Mouse (Mus musculus) myocyte (in vitro differentiated cells): ENCODE measurements around the gene Rars.

ENCODE experiments used
- E2F4 ChIP-seq: IDR thresholded peaks from one replicate; pipeline ENCODE4 v1.6.1; 2011; ENCODE audit warnings: mild to moderate bottlenecking, control low read depth, moderate library complexity; ENCODE audit not compliant: insufficient read depth
- MAX ChIP-seq: IDR thresholded peaks from one replicate; pipeline ENCODE4 v1.6.1; 2011; ENCODE audit warnings: low read depth, mild to moderate bottlenecking, control low read depth
- MYOD1 ChIP-seq, 3 experiments: IDR thresholded peaks; one replicate each; pipeline ENCODE4 v1.6.1; 2011; ENCODE audit warnings: control low read depth in 2 of 3, low read depth in 2 of 3, mild to moderate bottlenecking in 2 of 3, moderate library complexity in 1 of 3; ENCODE audit not compliant: insufficient read length in 2 of 3, control insufficient read depth in 1 of 3
- MYOG ChIP-seq, 3 experiments: IDR thresholded peaks; one replicate each; pipeline ENCODE4 v1.6.1; 2011; ENCODE audit warnings: control low read depth in 2 of 3, low read depth in 2 of 3, mild to moderate bottlenecking in 2 of 3; ENCODE audit not compliant: insufficient read length in 2 of 3, control insufficient read depth in 1 of 3, insufficient read depth in 1 of 3
- POLR2A ChIP-seq: IDR thresholded peaks from one replicate; pipeline ENCODE4 v1.6.1; 2011; ENCODE audit warnings: low read depth, mild to moderate bottlenecking, control low read depth, moderate library complexity; ENCODE audit not compliant: insufficient read length
- POLR2AphosphoS2 ChIP-seq: IDR thresholded peaks from one replicate; pipeline ENCODE4 v1.6.1; 2011; ENCODE audit warnings: low read depth, control low read depth; ENCODE audit not compliant: insufficient read length
- TCF3 ChIP-seq: IDR thresholded peaks from one replicate; pipeline ENCODE4 v1.6.1; 2011; ENCODE audit warnings: low read depth, control low read depth; ENCODE audit not compliant: insufficient read length

GRCm38 (mm10) chr11:35780336-35780735, 54.0 kb downstream of the Rars start:
- TF ChIP-seq E2F4 (no peak), POLR2A (no peak), MAX (no peak), POLR2AphosphoS2 (no peak), MYOD1 (IDR thresholded peaks at IDR 0.05; ENCODE audit: control insufficient read depth in 1 of 3, insufficient read length in 2 of 3, low read depth in 2 of 3) (no peak), MYOG (IDR thresholded peaks at IDR 0.05; ENCODE audit: control insufficient read depth in 1 of 3, insufficient read depth in 1 of 3, insufficient read length in 2 of 3, low read depth in 2 of 3) (no peak), TCF3 (no peak)
